Mouse (Mus musculus) liver, adult 2 months (tissue): Measurements from ENCODE around the gene Nemp1.

Experiments
- CTCF ChIP-seq: fragments of 200-500 bp; IDR thresholded peaks from 2 replicates; pipeline ENCODE4 v1.5.1; 2011; ENCODE audit warnings: low read depth, low read length, control low read depth
- POLR2A ChIP-seq: fragments of 200-500 bp; IDR thresholded peaks from 2 replicates; pipeline ENCODE4 v1.6.1; 2011; ENCODE audit warnings: low read length, control low read depth; ENCODE audit not compliant: insufficient read depth; ENCODE audit errors: extremely low read depth

- TF ChIP-seq CTCF (no peak), POLR2A (no peak)
Observed at GRCm38 (mm10) chr10:127679881-127680280, 13.2 kb downstream of the Nemp1 start.
